Mouse (Mus musculus) adrenal gland, adult 10 weeks (tissue): ENCODE results near the gene Olfr846. TPM values are rescaled to one million over a fixed set of nuclear protein-coding genes. Genes with fewer than 3 reads are reported as not detected.

Experiments used
- polyA plus RNA-seq: library from polyadenylated mRNA; stranded (reverse); fragments of 350-450 nt; fragmentation: Illumina TruSeq; extraction: RNeasy Lipid Tissue Mini Kit (QIAGEN cat#74804); gene quantifications from one replicate; pipeline ENCODE4 v1.2.3, GENCODE M21; 2014; ENCODE audit warnings: low read depth, low replicate concordance

The Olfr846 gene
- polyA plus RNA-seq, result not detected

GRCm38 (mm10) chr9:19363905-19364304 lies at the start of gene Olfr846:
Olfr846 (minus strand) TSS chr9:19364005.

DNA sequence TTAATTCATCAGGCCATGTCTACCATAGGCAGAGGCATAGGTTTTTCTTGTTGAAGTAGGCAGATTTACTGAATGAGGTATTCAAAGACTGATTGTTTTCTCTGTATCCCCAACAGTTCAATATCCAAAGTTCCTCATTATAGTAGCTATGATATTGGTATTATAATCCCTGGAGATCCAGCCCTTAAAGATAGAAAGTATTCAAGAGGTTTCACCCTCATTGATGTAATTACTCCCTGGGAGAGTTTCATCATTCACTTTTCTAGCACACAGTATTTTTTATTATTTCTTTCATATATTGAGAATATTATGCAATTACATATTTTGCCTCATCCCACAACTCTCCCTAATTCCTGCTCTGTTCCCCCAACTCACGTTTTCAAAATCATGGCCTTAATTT lies 14.8 kb upstream of the Olfr846 start, which contains the start of gene Olfr847:
TSS of gene Olfr847 (minus strand) at position 101 of the 400 bp plus-strand sequence.

GRCm38 (mm10) chr9:19336157-19336556 lies 27.6 kb downstream of the Olfr846 start, which contains the start of gene Olfr845:
Olfr845 (plus strand) TSS chr9:19336457.

GRCm38 (mm10) chr9:19316047-19316446 lies 47.8 kb downstream of the Olfr846 start, which contains the start of gene Olfr844:
Olfr844 (plus strand) TSS chr9:19316347.

Other genes with a start within 250 kb of the Olfr846 start
- gene Olfr836, start 243.6 kb downstream of the Olfr846 start, polyA plus RNA-seq, result not detected
- not detected for gene Olfr837, start 227.7 kb downstream of the Olfr846 start, polyA plus RNA-seq
- not detected for gene Olfr839-ps1, start 186.7 kb downstream of the Olfr846 start, polyA plus RNA-seq
- gene Olfr843, start 112.0 kb downstream of the Olfr846 start, polyA plus RNA-seq, result not detected
- gene Olfr844, start 47.7 kb downstream of the Olfr846 start, polyA plus RNA-seq, result not detected
- gene Olfr845, start 27.5 kb downstream of the Olfr846 start, polyA plus RNA-seq, result not detected
- gene Olfr847, start 14.7 kb upstream of the Olfr846 start, polyA plus RNA-seq, result not detected
- gene Olfr849, start 76.3 kb upstream of the Olfr846 start, polyA plus RNA-seq, result not detected
- not detected for gene Olfr850, start 114.2 kb upstream of the Olfr846 start, polyA plus RNA-seq
- gene Olfr851, start 129.3 kb upstream of the Olfr846 start, polyA plus RNA-seq, result not detected
- not detected for gene Olfr853, start 177.1 kb upstream of the Olfr846 start, polyA plus RNA-seq
- gene Olfr854, start 203.4 kb upstream of the Olfr846 start, polyA plus RNA-seq, result not detected
- gene Olfr855, start 218.6 kb upstream of the Olfr846 start, polyA plus RNA-seq, result not detected